Mouse (Mus musculus): ENCODE data around the gene Lhfpl2.

The Lhfpl2 gene

GRCm38 (mm10) chr13:94066626-94067275, 9.2 kb downstream of the Lhfpl2 start:
- no peak for DNase-seq (ENCODE audit: low spot score in 2 of 2)

DNA sequence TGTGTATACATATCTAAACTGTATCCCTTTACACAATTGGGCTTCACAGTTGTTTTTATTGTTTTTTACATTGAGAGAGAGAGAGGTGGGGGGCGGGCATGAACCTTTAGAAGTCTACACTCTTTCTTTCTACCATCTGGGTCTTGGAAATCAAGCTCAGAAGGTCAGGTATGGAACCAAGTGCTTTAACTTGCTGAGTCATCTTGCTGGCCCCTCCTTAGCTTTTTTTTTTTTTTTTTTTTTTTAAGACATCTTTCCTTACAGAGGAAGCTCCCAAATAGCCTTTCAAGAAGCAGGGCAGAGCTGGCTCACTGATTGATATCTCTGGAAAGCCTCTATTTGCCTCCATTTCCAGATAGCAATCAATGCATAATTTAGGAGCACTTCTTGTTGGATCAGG, 10.7 kb downstream of the Lhfpl2 start:
- DNase-seq (ENCODE audit: low spot score in 2 of 2): no peak

DNA sequence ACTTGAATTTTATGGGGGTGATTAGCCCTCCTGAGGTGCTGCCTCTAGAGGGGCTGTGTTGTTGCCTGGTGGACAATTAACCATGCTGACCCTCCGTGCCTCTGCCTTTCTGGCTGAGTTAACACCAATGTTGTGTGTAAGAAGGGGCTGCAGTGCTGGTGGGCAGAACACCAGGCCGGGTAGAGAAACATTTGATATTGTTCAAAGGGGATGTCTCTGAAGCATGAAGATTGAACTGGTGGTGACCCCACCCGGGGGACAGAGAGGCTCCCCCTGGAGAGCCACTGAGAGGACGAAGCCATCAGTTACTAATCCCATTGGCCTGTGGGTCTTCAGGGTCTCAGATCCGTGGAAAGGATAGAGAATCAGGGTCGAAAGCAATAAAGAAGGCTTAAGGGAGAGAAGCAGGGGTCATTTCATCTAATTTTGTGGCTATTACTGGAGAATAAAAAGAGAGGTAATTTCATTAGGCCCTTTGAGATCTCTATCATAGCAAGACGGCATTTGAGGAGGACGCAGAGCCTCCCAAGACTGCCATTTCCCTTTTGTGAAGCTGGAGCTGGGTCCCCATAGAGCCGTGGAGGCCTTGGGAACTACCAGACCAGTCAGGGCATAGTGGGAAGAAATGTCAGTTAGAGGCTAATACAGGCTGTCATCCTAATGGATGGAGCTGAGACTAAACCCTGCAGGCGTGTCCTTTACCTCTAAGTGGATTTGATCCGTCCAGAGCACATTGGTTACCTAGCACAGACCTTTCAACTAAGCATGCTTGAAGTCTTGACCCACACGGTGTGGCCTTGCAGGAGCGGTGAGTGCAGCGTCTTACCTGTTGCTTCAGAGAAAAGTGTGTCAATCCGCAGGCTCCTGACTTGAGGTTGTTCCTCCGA, 12.1 kb downstream of the Lhfpl2 start:
- DNase-seq (ENCODE audit: low spot score in 2 of 2): no peak

DNA sequence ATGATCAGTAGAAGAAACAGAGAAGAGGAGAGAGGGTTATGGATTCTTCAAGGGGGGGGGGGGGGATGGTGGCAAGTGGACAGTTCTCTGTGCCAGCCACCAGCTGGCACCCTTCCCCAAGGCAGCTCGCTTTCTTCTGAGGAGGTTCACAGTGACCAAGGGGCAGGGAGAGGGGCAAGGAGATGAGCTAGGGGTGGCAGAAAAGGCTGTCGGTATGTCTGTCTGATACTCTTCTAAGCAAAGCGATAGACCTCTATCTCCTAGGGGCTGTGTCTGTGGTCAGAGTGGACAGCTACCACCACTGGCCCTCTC, 12.7 kb downstream of the Lhfpl2 start:
- no peak for DNase-seq (ENCODE audit: low spot score in 2 of 2)

GRCm38 (mm10) chr13:94070927-94071326, 13.3 kb downstream of the Lhfpl2 start:
- no peak for DNase-seq (ENCODE audit: low spot score in 2 of 2)

GRCm38 (mm10) chr13:94073046-94073715, 15.6 kb downstream of the Lhfpl2 start:
- no peak for DNase-seq (ENCODE audit: low spot score in 2 of 2)

DNA sequence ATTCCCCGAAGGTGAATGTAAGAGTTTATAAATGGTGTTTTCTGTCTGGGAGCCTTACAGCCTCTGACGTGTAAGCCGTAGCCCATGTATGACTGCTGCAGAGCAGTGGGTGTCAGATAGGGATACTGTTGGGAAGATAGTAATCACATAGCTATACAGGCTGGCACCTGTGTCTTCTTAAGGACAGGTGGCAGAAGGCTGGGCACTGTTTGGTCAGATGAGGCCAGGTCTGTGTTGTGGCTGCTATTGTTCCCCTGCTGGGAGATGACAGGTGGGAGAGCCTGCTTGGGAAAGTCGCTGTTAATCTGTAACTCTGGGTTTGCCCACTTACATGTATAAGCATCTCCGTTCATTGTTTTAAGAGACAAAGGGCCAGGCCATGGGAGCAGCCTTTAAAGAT, 16.1 kb downstream of the Lhfpl2 start:
- no peak for DNase-seq (ENCODE audit: low spot score in 2 of 2)

DNA sequence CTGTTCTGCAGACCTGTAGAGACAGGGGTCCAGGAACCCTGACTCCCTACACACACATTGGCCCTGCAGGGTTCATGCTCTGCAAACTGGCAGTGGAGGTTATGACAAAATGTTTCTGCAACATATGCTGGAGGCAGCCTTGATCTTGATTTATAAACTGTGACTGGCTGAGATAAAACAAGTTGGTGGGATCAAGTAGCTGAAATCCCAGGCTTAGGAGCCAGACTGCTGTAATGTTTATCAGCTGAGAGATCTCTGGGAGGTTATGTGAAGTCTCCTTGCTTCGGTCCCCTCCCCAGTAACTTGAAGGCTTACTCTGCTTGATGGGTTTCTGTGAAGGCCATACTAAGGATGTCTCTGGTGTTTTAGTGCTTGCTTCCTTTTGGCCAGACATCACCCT, 17.6 kb downstream of the Lhfpl2 start:
- DNase-seq (ENCODE audit: low spot score in 2 of 2): no peak

GRCm38 (mm10) chr13:94077136-94078018, 19.8 kb downstream of the Lhfpl2 start:
- DNase-seq (ENCODE audit: low spot score in 2 of 2): no peak

DNA sequence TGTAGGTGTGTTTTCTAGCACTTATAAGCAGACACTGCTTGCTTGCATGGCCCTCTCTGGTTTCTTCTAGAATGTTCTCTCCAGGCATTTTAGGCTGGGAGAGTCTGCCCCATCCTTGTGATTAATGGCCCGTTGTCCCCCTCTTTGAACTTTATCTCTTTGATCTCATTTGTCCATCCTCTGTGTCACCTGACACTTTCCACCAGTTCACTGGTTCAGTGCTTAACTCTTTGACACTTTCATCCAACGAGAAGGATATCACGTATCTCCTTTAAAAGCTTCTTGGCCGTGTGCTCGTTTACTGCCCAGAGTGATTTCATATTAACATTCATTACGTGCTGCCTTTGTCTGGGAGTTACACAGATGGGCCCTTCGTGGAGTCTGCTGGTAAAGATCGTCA, 25.6 kb downstream of the Lhfpl2 start:
- no peak for DNase-seq (ENCODE audit: low spot score in 2 of 2)

GRCm38 (mm10) chr13:94084220-94085126, 26.9 kb downstream of the Lhfpl2 start:
- DNase-seq (ENCODE audit: low spot score in 2 of 2): no peak

GRCm38 (mm10) chr13:94086090-94086808, 28.7 kb downstream of the Lhfpl2 start:
- DNase-seq (ENCODE audit: low spot score in 2 of 2): no peak

DNA sequence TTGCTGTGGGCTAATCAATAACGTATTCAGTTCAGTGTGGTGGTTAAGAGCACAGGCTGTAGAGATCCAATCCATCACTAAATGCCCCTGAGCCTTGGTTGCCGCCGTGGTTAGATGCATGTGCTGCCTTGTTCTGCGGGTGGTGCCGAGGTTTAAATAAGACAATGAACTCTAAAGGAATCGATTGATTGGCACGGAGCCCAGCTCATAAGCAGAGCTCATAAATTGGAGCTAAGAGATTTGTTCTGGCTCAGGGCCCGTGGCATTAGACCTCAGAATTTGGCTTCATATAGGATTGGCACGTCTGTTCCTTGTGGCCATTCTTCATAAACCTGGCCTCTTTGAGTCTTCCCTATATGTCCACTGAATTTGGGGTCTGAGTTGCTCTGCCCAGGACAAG, 29.5 kb downstream of the Lhfpl2 start:
- DNase-seq (ENCODE audit: low spot score in 2 of 2): no peak

- DNase-seq (ENCODE audit: low spot score in 2 of 2): no peak
Observed at GRCm38 (mm10) chr13:94088788-94089187, 31.2 kb downstream of the Lhfpl2 start.

DNA sequence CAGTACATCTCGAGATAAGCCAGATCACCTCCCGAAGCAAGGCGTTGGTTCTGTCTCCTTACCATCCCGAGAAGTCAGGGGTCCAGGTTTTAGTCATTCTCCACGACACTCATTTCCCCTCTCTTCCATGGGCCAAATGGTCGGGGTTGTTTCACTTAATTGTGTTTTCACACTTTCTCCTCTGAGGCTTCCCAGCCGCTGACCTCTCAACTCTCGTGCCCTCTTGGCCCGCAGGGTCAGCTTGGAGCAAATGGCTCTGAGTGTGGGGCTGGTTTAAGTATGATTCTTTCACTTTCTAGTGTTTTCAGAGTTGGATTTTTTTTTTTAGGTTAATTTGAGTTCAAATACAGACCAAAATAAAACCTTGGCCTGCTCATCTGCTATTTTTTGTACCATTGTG, 31.7 kb downstream of the Lhfpl2 start:
- DNase-seq (ENCODE audit: low spot score in 2 of 2): no peak

DNA sequence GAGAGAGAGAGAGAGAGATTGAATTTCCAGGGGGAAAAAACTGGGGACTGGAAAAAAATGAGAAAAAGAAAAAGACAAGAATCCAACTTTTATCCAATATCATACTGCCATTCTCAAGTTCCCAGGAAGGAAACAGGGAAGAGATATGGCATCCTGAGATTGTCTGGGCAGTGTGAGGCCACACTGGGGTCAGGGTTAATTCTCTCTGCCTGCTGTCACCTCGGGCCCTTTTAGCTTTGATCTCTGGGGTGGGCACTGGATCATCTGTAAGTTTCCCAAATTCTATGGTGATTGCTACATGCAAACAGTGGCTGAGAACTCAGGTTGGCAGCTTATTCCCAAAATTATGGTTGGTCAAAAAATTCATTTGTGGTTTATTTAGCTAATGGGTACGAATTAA, 33.8 kb downstream of the Lhfpl2 start:
- no peak for DNase-seq (ENCODE audit: low spot score in 2 of 2)

GRCm38 (mm10) chr13:94094176-94094575, 36.6 kb downstream of the Lhfpl2 start:
- no peak for DNase-seq (ENCODE audit: low spot score in 2 of 2)

- DNase-seq (ENCODE audit: low spot score in 2 of 2): no peak
Observed at GRCm38 (mm10) chr13:94094625-94095024, 37.0 kb downstream of the Lhfpl2 start.

GRCm38 (mm10) chr13:94095202-94095601, 37.6 kb downstream of the Lhfpl2 start:
- DNase-seq (ENCODE audit: low spot score in 2 of 2): no peak

- no peak for DNase-seq (ENCODE audit: low spot score in 2 of 2)
Observed at GRCm38 (mm10) chr13:94097667-94098066, 40.1 kb downstream of the Lhfpl2 start.

Measured in urinary bladder, postnatal 4 days (tissue).